Mouse (Mus musculus) stomach, postnatal 0 days (tissue): ENCODE results near the gene Cpsf4l.

ENCODE experiments used
- CTCF ChIP-seq: IDR thresholded peaks from 2 replicates; pipeline ENCODE4 v1.5.1; 2016; ENCODE audit warnings: antibody characterized with exemption, low read depth, mild to moderate bottlenecking, moderate library complexity
- EP300 ChIP-seq: optimal IDR thresholded peaks from 2 replicates; pipeline ENCODE3; 2016; ENCODE audit warnings: antibody characterized with exemption

- no peak for TF ChIP-seq CTCF
- TF ChIP-seq EP300: no peak
Measured at GRCm38 (mm10) chr11:113739213-113739612, 29.4 kb upstream of the Cpsf4l start.
